In genomic region chr4:110095760-110096593, GRCm38 (mm10) we compare ENCODE assay signal across 22 mouse cellular contexts.
DNase-seq lines count a peak whose midpoint lies in the region; ATAC-seq and TF ChIP-seq lines count a peak whose summit lies in the region.
"Had no signal": no experiment of that assay in that cellular context is flagged by ENCODE, and none has a peak within 500 bp of the region (broad histone marks: within the 10 kb centered on the region; RNA-seq: fewer than 3 reads in every experiment).

No protein-coding gene starts in this region.

- no peak for TF ChIP-seq CTCF in hindbrain, postnatal 0 days (IDR thresholded peaks at IDR 0.05; ENCODE audit: low read depth)

- no peak overlapping the region for H3K27ac ChIP-seq in kidney, embryonic 15.5 days
- H3K27ac ChIP-seq in embryonic facial prominence, embryonic 14.5 days (replicated peaks; ENCODE audit: low read depth, low read length), result no peak overlapping the region
- H3K27ac ChIP-seq in hindbrain, postnatal 0 days, result no peak overlapping the region
- H3K27ac ChIP-seq: embryonic facial prominence, embryonic 13.5 days; forebrain, embryonic 13.5 days; gastrocnemius, adult 2 months; kidney, postnatal 0 days; midbrain, embryonic 15.5 days; stomach, embryonic 15.5 days had no signal

- H3K9me3 ChIP-seq in kidney, embryonic 15.5 days (replicated peaks), result no peaks in the 10 kb centered on the region
- no peaks in the 10 kb centered on the region for H3K9me3 ChIP-seq in embryonic facial prominence, embryonic 14.5 days (ENCODE audit: control insufficient read depth, low read length)
- H3K9me3 ChIP-seq in hindbrain, postnatal 0 days (ENCODE audit: low read length), result no peaks in the 10 kb centered on the region
- H3K9me3 ChIP-seq: embryonic facial prominence, embryonic 13.5 days; forebrain, embryonic 13.5 days; midbrain, embryonic 15.5 days; stomach, embryonic 15.5 days had no signal

- H3K4me1 ChIP-seq in kidney, embryonic 15.5 days, result no peaks in the 10 kb centered on the region
- H3K4me1 ChIP-seq in embryonic facial prominence, embryonic 14.5 days (ENCODE audit: control insufficient read depth, insufficient read depth, low read length), result no peaks in the 10 kb centered on the region
- no peaks in the 10 kb centered on the region for H3K4me1 ChIP-seq in hindbrain, postnatal 0 days (ENCODE audit: insufficient read depth, low read length)
- H3K4me1 ChIP-seq: embryonic facial prominence, embryonic 13.5 days; forebrain, embryonic 13.5 days; midbrain, embryonic 15.5 days; stomach, embryonic 15.5 days had no signal

- H3K36me3 ChIP-seq in kidney, embryonic 15.5 days, result no peaks in the 10 kb centered on the region
- no peaks in the 10 kb centered on the region for H3K36me3 ChIP-seq in embryonic facial prominence, embryonic 14.5 days (ENCODE audit: control insufficient read depth, insufficient read depth, low read length)
- H3K36me3 ChIP-seq in hindbrain, postnatal 0 days (ENCODE audit: insufficient read depth, low read length), result no peaks in the 10 kb centered on the region
- H3K36me3 ChIP-seq: embryonic facial prominence, embryonic 13.5 days; midbrain, embryonic 15.5 days; stomach, embryonic 15.5 days had no signal

- no peaks in the 10 kb centered on the region for H3K27me3 ChIP-seq in kidney, embryonic 15.5 days
- H3K27me3 ChIP-seq in embryonic facial prominence, embryonic 14.5 days (replicated peaks; ENCODE audit: control insufficient read depth, insufficient read depth, low read length), result no peaks in the 10 kb centered on the region
- H3K27me3 ChIP-seq in hindbrain, postnatal 0 days (ENCODE audit: insufficient read depth, low read length), result no peaks in the 10 kb centered on the region
- H3K27me3 ChIP-seq: embryonic facial prominence, embryonic 13.5 days; forebrain, embryonic 13.5 days; midbrain, embryonic 15.5 days; stomach, embryonic 15.5 days had no signal

- peak; percentile 44 to 47 for DNase-seq in cerebellum, postnatal 10 days
- no peak for DNase-seq in cerebellum, postnatal 25 days
- DNase-seq in kidney, adult 9 months, result peak; percentile 10
- DNase-seq in embryonic facial prominence, embryonic 14.5 days (ENCODE audit: low spot score), result peak; percentile 20
- peak; percentile 12 for DNase-seq in hindbrain, postnatal 0 days (ENCODE audit: low spot score)
- DNase-seq in thymus, postnatal 10 days (ENCODE audit: low spot score in 2 of 2), result no peak
- DNase-seq in gastrocnemius, adult 8-10 months (ENCODE audit: low spot score in 2 of 2), result no peak
- DNase-seq: adrenal gland, postnatal 10 days; cerebellum, adult 9-10 months; gastrocnemius, adult 2 months; lung, postnatal 4 days; thymus, postnatal 4 days had no signal

- 57% methylated on average over 11 of the region's 11 CpGs for WGBS in kidney, embryonic 15.5 days
- 76% methylated on average over 11 of the region's 11 CpGs for WGBS in embryonic facial prominence, embryonic 14.5 days
- 64% methylated on average over 11 of the region's 11 CpGs for WGBS in hindbrain, postnatal 0 days

- H3K4me3 ChIP-seq in kidney, embryonic 15.5 days (replicated peaks), result no peak overlapping the region
- no peak overlapping the region for H3K4me3 ChIP-seq in embryonic facial prominence, embryonic 14.5 days (ENCODE audit: low read depth, low read length)
- no peak overlapping the region for H3K4me3 ChIP-seq in hindbrain, postnatal 0 days (ENCODE audit: low read length)
- H3K4me3 ChIP-seq: embryonic facial prominence, embryonic 13.5 days; forebrain, embryonic 13.5 days; gastrocnemius, adult 2 months; midbrain, embryonic 15.5 days; myocyte; stomach, embryonic 15.5 days had no signal

- no peak overlapping the region for H3K4me2 ChIP-seq in kidney, embryonic 15.5 days
- H3K4me2 ChIP-seq in embryonic facial prominence, embryonic 14.5 days (ENCODE audit: low read depth, low read length), result no peak overlapping the region
- H3K4me2 ChIP-seq in hindbrain, postnatal 0 days (ENCODE audit: low read depth, low read length), result no peak overlapping the region
- H3K4me2 ChIP-seq: embryonic facial prominence, embryonic 13.5 days; forebrain, embryonic 13.5 days; heart, embryonic 11.5 days; midbrain, embryonic 15.5 days; stomach, embryonic 15.5 days had no signal

- ATAC-seq in kidney, embryonic 15.5 days (replicated peaks; ENCODE audit: low FRiP score), result no peak
- peak; percentile 72; the same call in 1 of the 2 replicates for ATAC-seq in embryonic facial prominence, embryonic 14.5 days (ENCODE audit: low read depth)
- no peak for ATAC-seq in hindbrain, postnatal 0 days
- ATAC-seq: activated CD4-positive, CD25-positive, alpha-beta regulatory T cell, adult 4 months; forebrain, embryonic 13.5 days; intestine, embryonic 16.5 days; midbrain, embryonic 15.5 days had no signal

- no peak overlapping the region for H3K9ac ChIP-seq in kidney, embryonic 15.5 days
- no peak overlapping the region for H3K9ac ChIP-seq in embryonic facial prominence, embryonic 14.5 days (ENCODE audit: low read depth, low read length)
- no peak overlapping the region for H3K9ac ChIP-seq in hindbrain, postnatal 0 days (replicated peaks; ENCODE audit: low read length)
- H3K9ac ChIP-seq: embryonic facial prominence, embryonic 13.5 days; forebrain, embryonic 13.5 days; midbrain, embryonic 15.5 days; stomach, embryonic 15.5 days had no signal

Comparison
In these comparisons a context has a peak if more than half of its experiments do, and no peak if none do; other contexts are left out.
1. DNase-seq: peak in cerebellum, postnatal 10 days (2 of 2), kidney, adult 9 months (single experiment), embryonic facial prominence, embryonic 14.5 days (single experiment) and hindbrain, postnatal 0 days (single experiment); none in cerebellum, postnatal 25 days (0 of 2), thymus, postnatal 10 days (0 of 2) and gastrocnemius, adult 8-10 months (0 of 2).